Mouse (Mus musculus) brain, embryonic 14.5 days (tissue): Measurements from ENCODE around the gene Il17f. TPM values are rescaled to one million over a fixed set of nuclear protein-coding genes. Genes with fewer than 3 reads are reported as not detected.
"Not testable (repeated sequence)": the region's sequence is repeated elsewhere in the genome, so short reads cannot be mapped to it uniquely, and the experiment has no call there.

Source experiments
- DNase-seq: peaks from one replicate; pipeline ENCODE4 v3.0.0-alpha.2; 2011; ENCODE audit warnings: low read depth
- CTCF ChIP-seq: fragments of 200-500 bp; IDR thresholded peaks from 2 replicates; pipeline ENCODE4 v1.5.1; 2012; ENCODE audit warnings: inconsistent platforms, mild to moderate bottlenecking, moderate library complexity, borderline replicate concordance; ENCODE audit not compliant: insufficient read depth, insufficient read length; ENCODE audit errors: extremely low read depth
- POLR2A ChIP-seq: fragments of 200-500 bp; IDR thresholded peaks from 2 replicates; pipeline ENCODE4 v1.6.1; 2012; ENCODE audit warnings: mild to moderate bottlenecking, inconsistent platforms, borderline replicate concordance; ENCODE audit not compliant: poor library complexity, insufficient read depth, insufficient read length, severe bottlenecking; ENCODE audit errors: extremely low read depth
- polyA plus RNA-seq: library from polyadenylated mRNA; depleted of rRNA; stranded (reverse); fragments of >200 nt; gene quantifications from 2 replicates; pipeline ENCODE4 v1.2.3, GENCODE M21; 2012

Il17f gene
- polyA plus RNA-seq, 1 experiment: 0.31 TPM

- no peak for DNase-seq
- TF ChIP-seq POLR2A: no peak
- TF ChIP-seq CTCF: no peak
These were observed 26.8 kb upstream of the Il17f start for GRCm38 (mm10) chr1:20817172-20817571.

GRCm38 (mm10) chr1:20814521-20814920 is 24.1 kb upstream of the Il17f start:
- DNase-seq: no peak
- TF ChIP-seq POLR2A (no peak), CTCF (no peak)

- no peak for DNase-seq
- TF ChIP-seq POLR2A: no peak
- no peak for TF ChIP-seq CTCF
These were observed 14.1 kb upstream of the Il17f start for GRCm38 (mm10) chr1:20804526-20804925.

GRCm38 (mm10) chr1:20801682-20802390 is 11.4 kb upstream of the Il17f start:
- TF ChIP-seq CTCF (peak; percentile 69; the same call in 1 of the 2 replicates), POLR2A (no peak)

GRCm38 (mm10) chr1:20801275-20801674 is 10.9 kb upstream of the Il17f start:
- no peak for DNase-seq
- TF ChIP-seq CTCF: no peak
- no peak for TF ChIP-seq POLR2A

More at GRCm38 (mm10) chr1:20801682-20802390, 11.4 kb upstream of the Il17f start:
- peak; percentile 92 for DNase-seq

- DNase-seq: no peak
- TF ChIP-seq CTCF: no peak
- no peak for TF ChIP-seq POLR2A
These were observed 4.8 kb upstream of the Il17f start for GRCm38 (mm10) chr1:20795178-20795577.

GRCm38 (mm10) chr1:20794760-20795159 is 4.3 kb upstream of the Il17f start:
- DNase-seq: no peak
- no peak for TF ChIP-seq POLR2A
- TF ChIP-seq CTCF: no peak

- DNase-seq: no peak
- TF ChIP-seq CTCF (no peak), POLR2A (no peak)
These were observed 997 bp upstream of the Il17f start for GRCm38 (mm10) chr1:20791414-20791813.

GRCm38 (mm10) chr1:20788419-20788818 is 2.0 kb downstream of the Il17f start:
- no peak for TF ChIP-seq CTCF
- no peak for TF ChIP-seq POLR2A
- no peak for DNase-seq

GRCm38 (mm10) chr1:20787046-20787445 is 3.4 kb downstream of the Il17f start:
- DNase-seq: no peak
- TF ChIP-seq CTCF (no peak), POLR2A (no peak)

- no peak for DNase-seq
- TF ChIP-seq POLR2A (no peak), CTCF (no peak)
These were observed 12.1 kb downstream of the Il17f start for GRCm38 (mm10) chr1:20778366-20778765.

- not testable (repeated sequence) for DNase-seq
These were observed 16.2 kb downstream of the Il17f start for GRCm38 (mm10) chr1:20774026-20774730.

GRCm38 (mm10) chr1:20766526-20766925 is 23.9 kb downstream of the Il17f start:
- DNase-seq: no peak
- no peak for TF ChIP-seq POLR2A
- no peak for TF ChIP-seq CTCF
